Mouse (Mus musculus) gastrocnemius, adult 2 months (tissue): ENCODE results near the gene Acad11. TPM values are rescaled to one million over a fixed set of nuclear protein-coding genes. Genes with fewer than 3 reads are reported as not detected.

Experiments
- DNase-seq: peaks from one replicate; pipeline ENCODE4 v3.0.0; 2022
- H3K27ac ChIP-seq: fragments of 200-600 bp; 2 replicates; pipeline ENCODE4 v1.8.1; 2022; ENCODE audit warnings: mild to moderate bottlenecking
- H3K4me3 ChIP-seq: fragments of 200-600 bp; 2 replicates; pipeline ENCODE4 v1.8.1; 2022; ENCODE audit warnings: mild to moderate bottlenecking, moderate library complexity
- CTCF ChIP-seq: fragments of 200-600 bp; IDR thresholded peaks from 2 replicates; pipeline ENCODE4 v1.8.1; 2022; ENCODE audit warnings: antibody characterized with exemption, mild to moderate bottlenecking, moderate library complexity
- intact Hi-C: fragments of 180-260 bp; cut with DNase I; formaldehyde crosslinking; loops from one replicate; pipeline ENCODE4 v1.15.1; 2025
- total RNA-seq, 2 experiments: library from RNA; stranded (reverse); gene quantifications; 2 replicates each; pipeline ENCODE4 v1.2.3; 2021

Acad11 gene
- total RNA-seq, 2 experiments from 2014 or later: 38.3 to 53.7 TPM

GRCm38 (mm10) chr9:104043676-104044075 is 19.5 kb upstream of the Acad11 start:
- TF ChIP-seq CTCF: no peak
- no peak overlapping the region for H3K27ac ChIP-seq
- intact Hi-C loops: no loop called here
- DNase-seq: no peak
- H3K4me3 ChIP-seq: no peak overlapping the region

- TF ChIP-seq CTCF: no peak
Measured at GRCm38 (mm10) chr9:104051028-104051427, 12.1 kb upstream of the Acad11 start.

GRCm38 (mm10) chr9:104062430-104063243 is 540 bp upstream of the Acad11 start, which contains the start of gene Uba5:
Uba5 (minus strand) TSS chr9:104063134.
- DNase-seq: peak; percentile 87
- Histone ChIP-seq H3K27ac (peak within 1 kb of the TSS; percentile 95), H3K4me3 (peak within 1 kb of the TSS; percentile 77)
- no peak for TF ChIP-seq CTCF
- intact Hi-C loops: no loop called here

More at GRCm38 (mm10) chr9:104051028-104051427, 12.1 kb upstream of the Acad11 start:
- Histone ChIP-seq H3K27ac (no peak overlapping the region), H3K4me3 (no peak overlapping the region)
- no peak for DNase-seq
- intact Hi-C loops: no loop called here

- intact Hi-C loops: no loop called here
- TF ChIP-seq CTCF: no peak
- DNase-seq: no peak
- H3K4me3 ChIP-seq: peak overlapping the region; percentile 77
- peak overlapping the region; percentile 95; the same call in 1 of the 2 replicates for H3K27ac ChIP-seq
Measured at GRCm38 (mm10) chr9:104064571-104064970, 1.4 kb downstream of the Acad11 start.

DNA sequence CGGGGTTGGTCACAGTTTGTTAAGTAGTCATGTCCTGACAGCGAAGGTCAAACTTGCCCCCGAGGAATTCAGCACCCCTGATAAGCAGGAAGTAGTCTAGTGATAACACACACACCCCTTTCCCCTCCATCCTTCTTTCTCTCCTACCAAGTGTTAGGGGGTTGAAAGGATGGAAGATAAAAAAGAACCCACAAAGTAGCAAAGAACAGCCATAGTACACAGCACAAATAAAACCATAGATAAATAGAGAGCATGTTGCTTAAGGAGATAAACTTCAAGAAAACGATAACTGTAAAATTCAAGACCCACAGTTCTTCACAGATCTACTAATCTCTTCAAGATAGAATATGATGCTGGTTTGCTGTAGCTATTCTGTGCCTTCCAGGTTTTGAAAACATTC is 7.1 kb downstream of the Acad11 start:
- intact Hi-C loops: no loop called here
- Histone ChIP-seq H3K4me3 (no peak overlapping the region), H3K27ac (no peak overlapping the region)
- no peak for DNase-seq
- no peak for TF ChIP-seq CTCF

DNA sequence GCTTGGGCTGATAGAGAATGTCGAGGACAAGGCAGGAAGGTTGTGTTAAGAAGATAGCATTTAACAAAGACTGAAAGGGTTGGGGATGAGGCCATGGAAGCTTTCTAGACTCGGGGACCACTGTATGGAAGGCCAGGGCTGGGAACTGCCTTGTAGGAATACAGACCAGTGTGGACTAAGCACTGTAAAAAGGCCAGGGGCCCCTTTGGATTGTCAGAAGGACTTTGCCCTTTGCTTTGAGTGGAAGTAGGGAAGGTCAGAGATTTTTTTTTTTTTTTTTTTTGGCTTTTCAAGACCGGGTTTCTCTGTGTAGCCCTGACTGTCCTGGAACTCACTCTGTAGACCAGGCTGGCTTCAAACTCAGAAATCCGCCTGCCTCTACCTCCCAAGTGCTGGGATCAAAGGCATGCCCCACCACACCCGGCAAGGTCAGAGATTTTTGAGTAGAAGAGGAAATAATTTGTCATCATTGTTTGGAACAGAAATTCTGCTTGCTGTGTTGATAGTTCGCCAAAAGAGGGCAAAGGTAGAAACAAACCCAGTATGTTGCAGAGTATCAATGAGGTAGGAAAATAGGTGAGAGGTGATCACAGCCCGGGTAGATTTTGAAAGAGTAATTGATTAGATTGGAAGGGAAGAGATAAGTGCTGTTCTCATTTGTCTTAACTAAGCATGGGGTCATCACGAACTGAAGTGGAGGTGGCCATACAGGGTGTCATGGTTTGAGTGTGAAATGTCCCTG is 7.9 kb downstream of the Acad11 start:
- TF ChIP-seq CTCF: no peak
- DNase-seq: no peak
- Histone ChIP-seq H3K4me3 (no peak overlapping the region), H3K27ac (no peak overlapping the region)
- intact Hi-C loops: no loop called here

- intact Hi-C loops: no loop called here
- peak; percentile 67 for TF ChIP-seq CTCF
- Histone ChIP-seq H3K27ac (no peak overlapping the region), H3K4me3 (no peak overlapping the region)
- DNase-seq: no peak
Measured at GRCm38 (mm10) chr9:104075808-104076207, 12.6 kb downstream of the Acad11 start.

- intact Hi-C loops: no loop called here
- H3K27ac ChIP-seq: no peak overlapping the region
- no peak overlapping the region for H3K4me3 ChIP-seq
- TF ChIP-seq CTCF: no peak
- no peak for DNase-seq
Measured at GRCm38 (mm10) chr9:104078780-104079179, 15.6 kb downstream of the Acad11 start.

DNA sequence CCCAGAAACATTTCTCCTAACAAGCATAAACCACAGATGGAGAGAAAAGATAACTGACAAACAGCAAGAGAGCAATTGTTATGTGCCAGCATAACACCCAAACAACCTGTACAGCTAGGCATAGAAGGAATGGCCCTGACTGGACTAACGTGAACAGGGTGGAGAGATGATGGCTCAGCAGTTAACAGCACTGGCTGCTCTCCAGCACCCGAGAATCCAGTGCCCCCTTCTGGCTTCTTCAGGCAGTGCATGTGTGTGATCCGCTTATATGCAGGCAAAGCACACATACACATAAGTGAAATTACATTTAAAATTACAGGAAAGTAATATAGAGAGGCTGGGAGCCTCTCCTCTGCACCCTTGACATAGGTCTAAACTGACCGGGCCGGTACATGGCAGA is 16.2 kb downstream of the Acad11 start:
- intact Hi-C loops: no loop called here
- Histone ChIP-seq H3K27ac (no peak overlapping the region), H3K4me3 (no peak overlapping the region)
- TF ChIP-seq CTCF: peak; percentile 61
- peak; percentile 37 for DNase-seq

DNA sequence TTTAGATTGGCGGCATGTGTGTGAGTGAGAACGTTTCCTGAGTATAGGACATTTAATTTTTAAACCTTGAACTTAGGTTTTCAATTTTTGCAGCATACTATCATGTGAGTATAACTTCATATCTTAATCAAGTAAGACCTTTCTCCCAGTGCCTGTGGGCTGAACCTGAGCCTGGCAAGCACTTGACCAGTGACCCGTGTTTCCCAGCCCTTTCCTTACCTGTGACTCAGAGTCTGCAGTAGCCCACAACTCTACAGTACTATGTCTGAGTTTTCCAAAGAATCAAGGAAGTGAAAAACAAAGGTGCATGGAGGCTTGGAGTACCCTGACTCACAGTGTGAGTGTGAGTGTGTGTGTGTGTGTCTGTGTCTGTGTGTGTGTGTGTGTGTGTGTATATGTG is 16.9 kb downstream of the Acad11 start:
- Histone ChIP-seq H3K4me3 (no peak overlapping the region), H3K27ac (no peak overlapping the region)
- DNase-seq: no peak
- no peak for TF ChIP-seq CTCF
- intact Hi-C loops: no loop called here

DNA sequence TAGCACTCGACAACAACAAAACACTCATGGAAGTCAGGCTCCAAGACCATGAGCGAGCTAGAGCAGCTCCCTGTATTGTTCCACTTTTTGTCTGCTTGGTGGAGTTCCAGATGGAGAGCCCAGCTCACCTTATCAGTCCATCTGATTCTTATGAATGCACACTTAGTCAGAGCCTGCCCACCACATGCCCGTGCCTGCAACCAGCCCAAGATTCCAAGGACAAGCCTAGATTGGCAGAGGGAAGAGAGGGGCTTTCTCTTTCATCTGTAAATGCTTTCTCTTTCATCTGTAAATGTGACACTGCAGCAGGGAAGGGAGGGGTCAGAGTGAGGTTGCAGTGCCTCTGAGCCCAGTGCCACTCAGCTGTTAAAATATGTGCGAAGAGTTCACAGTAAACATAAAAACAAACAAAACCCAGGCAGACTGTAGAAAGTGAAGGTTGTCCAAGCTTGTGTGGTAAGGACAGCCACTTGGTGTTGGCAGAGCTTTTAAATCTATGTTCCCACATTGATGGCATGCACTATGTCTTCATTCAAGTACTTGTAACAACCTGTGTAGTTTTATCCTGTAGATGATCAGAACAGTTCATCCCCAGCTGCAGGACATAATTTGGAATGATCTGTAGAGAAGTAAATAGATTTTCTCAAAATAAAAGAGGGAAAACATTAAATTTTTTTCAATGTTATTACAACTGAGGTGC is 22.7 kb downstream of the Acad11 start:
- intact Hi-C loops: no loop called here
- Histone ChIP-seq H3K4me3 (no peak overlapping the region), H3K27ac (no peak overlapping the region)
- TF ChIP-seq CTCF: no peak
- DNase-seq: no peak

DNA sequence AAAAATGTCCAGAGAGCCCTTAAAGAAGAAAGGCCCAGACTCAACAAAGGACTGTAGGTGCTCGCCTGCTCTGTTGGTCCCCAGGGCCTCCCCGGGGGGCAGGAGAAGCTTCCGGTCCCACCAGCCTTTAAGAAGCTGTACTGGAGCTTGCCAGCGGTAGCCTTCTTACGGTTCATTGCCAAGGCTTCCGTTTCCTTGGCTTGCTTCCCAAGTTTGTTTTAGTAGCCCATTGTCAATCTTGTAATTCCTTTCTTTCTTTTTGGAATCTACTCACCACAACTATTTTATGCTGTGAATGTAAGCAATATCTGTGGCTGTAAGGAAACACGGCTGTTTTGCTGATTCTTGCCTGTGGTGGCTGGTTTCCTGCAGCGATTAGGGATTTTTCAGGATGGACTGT is 25.4 kb downstream of the Acad11 start:
- peak overlapping the region; percentile 44 for H3K27ac ChIP-seq
- TF ChIP-seq CTCF: no peak
- DNase-seq: peak; percentile 26
- peak overlapping the region; percentile 4; the same call in 1 of the 2 replicates for H3K4me3 ChIP-seq
- intact Hi-C loops: no loop called here

DNA sequence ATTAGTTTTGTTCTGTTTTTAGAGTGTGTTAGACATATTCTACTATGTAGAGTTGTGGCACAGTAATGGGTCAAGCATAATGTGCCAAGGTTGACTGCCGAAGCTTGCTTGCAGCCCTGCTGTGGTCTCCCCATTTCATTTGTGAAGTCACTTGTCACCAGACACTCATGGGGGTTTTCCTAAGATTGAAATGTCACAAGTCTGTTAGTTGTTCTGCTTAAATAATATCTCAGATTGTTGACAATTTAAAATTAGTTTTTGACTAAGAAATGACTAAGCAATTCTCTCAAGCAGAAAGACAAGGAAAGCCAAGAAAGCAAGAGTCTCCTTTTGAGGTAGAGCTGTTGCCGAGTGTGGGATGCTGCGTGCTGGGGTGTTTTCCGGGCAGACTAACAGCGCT is 29.8 kb downstream of the Acad11 start:
- no peak for DNase-seq
- intact Hi-C loops: no loop called here
- H3K27ac ChIP-seq: no peak overlapping the region
- H3K4me3 ChIP-seq: no peak overlapping the region
- TF ChIP-seq CTCF: no peak
